Mouse (Mus musculus) gastrocnemius, postnatal 25 days (tissue): ENCODE data around the gene Olfr1344. TPM values are rescaled to one million over a fixed set of nuclear protein-coding genes. Genes with fewer than 3 reads are reported as not detected.
A peak's percentile ranks its signal among the peaks of the same experiment; 100 is the strongest.
"Not testable (repeated sequence)": the region's sequence is repeated elsewhere in the genome, so short reads cannot be mapped to it uniquely, and the experiment has no call there.

Source experiments
- DNase-seq: peaks from one replicate; pipeline ENCODE4 v3.0.0; 2022
- long read RNA-seq, 2 experiments: library from polyadenylated mRNA; stranded (forward); transcript quantifications; one replicate each; pipeline ENCODE4 v2.0.0; 2021
- total RNA-seq, 2 experiments: library from RNA; stranded (reverse); gene quantifications; 1 replicate in 1 of 2; 2 replicates in 1 of 2; pipeline ENCODE4 v1.2.3; 2021

The Olfr1344 gene
- not detected for total RNA-seq
- long read RNA-seq, experiment 1: 0 reads
- long read RNA-seq, experiment 2: 0 reads

DNA sequence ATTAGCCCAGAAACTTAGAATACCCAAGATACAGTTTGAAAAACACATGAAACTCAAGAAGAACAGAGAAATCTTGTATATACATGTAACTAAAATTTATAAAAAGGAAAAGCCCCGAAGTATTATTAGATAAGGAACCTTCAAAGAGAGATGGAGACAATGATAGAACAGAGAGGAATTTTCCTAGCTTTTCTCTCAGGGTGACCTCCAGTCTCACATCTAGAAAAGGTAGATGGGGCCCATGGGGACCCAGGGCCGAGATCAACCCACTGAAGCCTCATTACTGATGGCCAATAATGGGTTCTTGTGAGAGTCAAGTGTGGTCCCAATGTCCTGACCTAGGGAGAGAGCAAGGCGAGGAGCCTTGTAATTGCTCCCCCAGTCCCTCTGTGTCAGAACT lies at the start of gene Olfr1344:
Gene Olfr1344, plus strand, starts transcription at position 301 of the 400 bp plus-strand sequence.
- no peak for DNase-seq

- no peak for DNase-seq
These were observed 49.5 kb upstream of the Olfr1344 start for GRCm38 (mm10) chr7:6388971-6389370.

DNA sequence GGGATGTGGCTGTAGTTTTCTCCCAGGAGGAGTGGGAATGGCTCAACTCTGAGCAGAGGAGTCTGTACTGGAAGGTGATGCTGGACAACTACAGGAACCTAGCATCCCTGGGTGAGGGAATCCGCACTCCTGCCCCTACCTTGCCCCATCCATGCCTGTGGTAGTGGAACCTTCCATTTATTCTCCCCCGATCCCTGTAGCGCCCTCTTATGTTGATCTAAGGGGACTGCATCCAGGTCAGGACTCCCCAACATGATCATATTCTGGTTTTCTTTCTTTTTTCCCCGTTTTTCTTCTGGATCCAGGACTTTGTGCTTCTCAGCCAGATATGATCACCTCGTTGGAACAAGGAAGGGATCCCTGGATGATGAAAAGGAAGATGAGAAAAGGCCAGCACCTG lies 49.0 kb upstream of the Olfr1344 start:
- no peak for DNase-seq

GRCm38 (mm10) chr7:6397996-6398975 lies 40.2 kb upstream of the Olfr1344 start, which contains the start of gene Smim17:
Smim17 (plus strand) TSS chr7:6398715.
- peak; percentile 17 for DNase-seq

GRCm38 (mm10) chr7:6410043-6410442 lies 28.4 kb upstream of the Olfr1344 start, which contains the start of gene Gm20715:
Gm20715 (plus strand) TSS chr7:6410277.
- peak; percentile 79 for DNase-seq

DNA sequence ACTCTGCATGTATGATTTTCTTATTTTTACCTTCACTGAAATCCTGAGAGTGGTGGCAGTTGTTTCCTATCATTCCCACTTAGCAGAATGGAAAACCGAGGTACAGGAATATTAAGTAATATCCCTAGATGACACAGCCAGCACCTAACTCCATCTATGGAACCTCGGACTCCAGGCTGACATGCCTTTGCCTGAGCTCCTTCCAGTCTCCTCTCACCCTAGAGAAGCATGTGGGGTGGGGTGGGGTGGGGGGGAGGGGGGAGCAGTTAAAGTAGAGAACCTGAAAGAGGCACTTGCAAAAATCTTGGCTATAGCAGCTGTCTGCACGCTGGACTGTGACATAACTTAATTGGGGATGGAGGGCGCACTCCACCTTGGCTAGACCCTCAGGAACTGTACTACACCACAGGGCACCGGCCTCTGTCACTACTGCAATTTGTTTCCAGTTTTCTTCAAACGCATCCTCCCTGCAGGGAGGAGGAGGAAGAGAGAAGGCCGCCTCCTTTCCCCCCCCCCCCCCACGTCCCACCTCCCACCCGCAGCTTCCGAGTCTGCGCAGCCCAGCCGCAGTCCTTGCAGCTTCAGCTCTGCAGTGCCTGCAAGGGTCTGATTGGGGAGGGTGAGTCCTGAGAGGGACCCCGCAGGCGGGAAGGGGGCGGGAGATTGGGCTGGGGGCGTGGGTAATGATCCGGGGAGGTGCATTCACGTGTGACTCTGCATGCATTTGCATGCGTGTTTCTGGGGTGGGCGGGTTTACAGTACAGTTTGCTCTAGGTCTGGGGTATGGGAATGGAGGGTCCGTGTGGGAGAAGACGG lies 23.7 kb upstream of the Olfr1344 start:
- no peak for DNase-seq

GRCm38 (mm10) chr7:6415442-6415787 lies 23.1 kb upstream of the Olfr1344 start:
- DNase-seq: no peak

DNA sequence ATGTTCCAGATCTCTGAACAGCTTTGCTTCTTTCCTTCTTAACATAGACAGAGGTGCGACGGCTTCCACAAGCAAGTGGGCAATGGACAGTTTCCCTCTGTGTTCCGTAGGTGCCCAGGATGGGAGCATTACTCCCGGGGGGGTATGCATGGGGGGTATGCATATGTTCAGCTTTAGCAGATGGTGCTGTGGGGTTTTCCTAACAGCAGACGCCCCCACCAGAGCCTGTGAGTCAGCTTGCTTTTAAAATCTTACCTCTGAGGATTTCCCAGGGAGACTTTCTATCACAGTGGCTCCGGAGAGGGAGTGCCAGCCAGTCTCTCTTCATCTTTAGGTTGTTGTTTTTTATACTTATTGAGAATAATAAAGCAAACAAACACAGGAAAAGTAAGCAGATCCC lies 18.6 kb upstream of the Olfr1344 start:
- no peak for DNase-seq

DNA sequence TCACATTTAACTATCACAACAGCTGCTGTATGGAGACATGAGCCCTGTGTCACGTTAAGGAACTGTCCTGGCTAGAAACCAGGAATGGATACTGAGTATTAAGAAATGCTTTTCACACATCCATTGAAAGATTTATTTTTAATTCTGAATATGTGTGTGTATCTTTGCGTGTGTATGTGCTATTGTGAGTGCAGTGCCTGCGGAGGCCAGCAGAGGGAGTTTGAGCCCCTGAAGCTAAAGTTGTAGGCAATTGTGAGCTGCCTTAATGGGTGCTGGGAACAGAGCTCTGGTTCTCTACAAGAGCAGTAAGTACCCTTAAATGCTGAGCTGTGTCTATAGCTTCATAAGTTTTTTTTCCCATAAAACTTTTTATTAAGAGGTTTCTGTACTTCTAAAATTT lies 9.1 kb upstream of the Olfr1344 start:
- no peak for DNase-seq

DNA sequence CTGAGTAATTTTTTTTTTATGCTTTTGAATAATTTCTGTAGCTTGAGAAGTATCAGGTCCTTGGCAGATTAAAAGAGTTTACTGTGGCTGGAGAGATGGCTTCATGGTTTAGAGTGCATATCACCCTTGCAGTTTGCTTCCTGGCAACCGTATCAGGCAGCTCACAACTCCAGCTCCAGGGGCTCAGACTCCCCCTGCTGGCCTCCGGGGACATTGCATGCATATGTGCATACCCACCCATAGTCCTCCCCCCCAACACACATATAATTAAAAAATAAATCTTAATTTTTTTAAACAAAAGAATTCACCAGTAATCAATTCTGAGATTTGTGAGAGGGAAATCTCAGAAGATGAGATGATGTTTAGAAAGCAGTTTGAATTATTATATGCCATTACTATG lies 8.1 kb upstream of the Olfr1344 start:
- no peak for DNase-seq

DNA sequence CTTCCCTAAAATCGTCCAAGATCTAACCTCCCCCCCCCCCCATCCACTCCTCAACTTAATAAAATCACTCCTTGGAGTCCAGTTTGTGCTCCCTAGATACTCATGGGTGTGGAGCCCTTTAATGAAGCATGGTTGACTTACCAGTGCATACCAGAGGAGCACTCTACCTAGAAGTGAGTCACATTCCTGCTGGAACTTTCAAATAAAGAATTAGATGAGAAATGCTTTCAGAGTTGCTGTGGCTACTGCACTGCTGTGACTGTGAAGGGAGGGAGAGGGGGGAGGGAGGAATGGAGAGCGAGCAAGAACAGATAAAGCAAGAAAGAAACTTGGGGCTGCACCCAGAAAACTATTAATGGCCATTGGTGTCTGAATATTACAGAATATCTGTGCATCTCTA lies 2.7 kb downstream of the Olfr1344 start:
- DNase-seq: no peak

DNA sequence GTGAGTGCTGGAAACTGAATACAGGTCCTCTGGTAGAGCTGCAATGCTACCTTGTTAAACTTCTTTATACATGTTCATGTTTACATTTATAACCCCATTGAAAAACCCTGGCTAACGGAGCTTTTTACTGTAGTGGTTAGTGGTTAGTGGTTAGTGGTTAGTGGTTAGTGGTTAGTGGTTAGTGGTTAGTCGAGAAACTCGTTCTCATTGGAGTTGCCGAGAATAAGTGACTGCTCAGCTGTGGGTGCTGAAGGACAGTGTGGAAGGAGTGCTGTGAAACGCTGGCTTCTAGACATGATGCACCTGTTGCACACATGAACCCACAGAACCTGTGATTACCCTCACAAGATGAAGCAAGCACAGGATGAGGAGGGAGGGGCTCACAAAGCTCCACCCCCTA lies 9.3 kb downstream of the Olfr1344 start:
- DNase-seq: no peak

- no peak for DNase-seq
These were observed 17.4 kb downstream of the Olfr1344 start, which contains the start of gene Olfr1336 for GRCm38 (mm10) chr7:6455868-6456267. Olfr1336 (plus strand) TSS chr7:6456168.

- DNase-seq: no peak
These were observed 17.9 kb downstream of the Olfr1344 start for GRCm38 (mm10) chr7:6456399-6456798.

GRCm38 (mm10) chr7:6466951-6467350 lies 28.5 kb downstream of the Olfr1344 start, which contains the start of gene Olfr1346:
Olfr1346 (plus strand) TSS chr7:6467101.
- DNase-seq: no peak

GRCm38 (mm10) chr7:6477633-6478032 lies 39.1 kb downstream of the Olfr1344 start:
- DNase-seq: not testable (repeated sequence)

GRCm38 (mm10) chr7:6486841-6487240 lies 48.4 kb downstream of the Olfr1344 start, which contains the start of gene Olfr5:
Olfr5 (minus strand) TSS chr7:6486941.
- DNase-seq: no peak

Other genes starting within 250 kb of the Olfr1344 start
- not detected for gene Galp, start 241.6 kb upstream of the Olfr1344 start, total RNA-seq
- not detected for gene Zscan5b, start 216.4 kb upstream of the Olfr1344 start, total RNA-seq
- not detected for gene Epp13, start 186.0 kb upstream of the Olfr1344 start, total RNA-seq
- gene Zfp667, start 152.1 kb upstream of the Olfr1344 start, total RNA-seq: 1 to 10 TPM; 2.7 to 3.8 TPM
- 1 to 10 TPM in 1 of 2 experiments, under 1 TPM in 1; 0.41 to 1.0 TPM for gene Zfp583, start 107.4 kb upstream of the Olfr1344 start, total RNA-seq
- gene Gm3854, start 94.9 kb upstream of the Olfr1344 start, total RNA-seq: under 1 TPM; 0.16 to 0.23 TPM
- gene Zfp78, start 75.4 kb upstream of the Olfr1344 start, total RNA-seq: 1 to 10 TPM; 1.4 to 2.0 TPM
- gene Zfp28, start 55.4 kb upstream of the Olfr1344 start, total RNA-seq: 1 to 10 TPM; 1.1 to 1.9 TPM
- under 1 TPM; 0.31 to 0.46 TPM for gene Smim17, start 40.0 kb upstream of the Olfr1344 start, total RNA-seq
- gene Gm20715, start 28.4 kb upstream of the Olfr1344 start, total RNA-seq: not detected
- gene Olfr1336, start 17.5 kb downstream of the Olfr1344 start, total RNA-seq: not detected
- gene Olfr1346, start 28.4 kb downstream of the Olfr1344 start, total RNA-seq: not detected
- not detected for gene Olfr5, start 48.3 kb downstream of the Olfr1344 start, total RNA-seq
- gene Olfr1347, start 61.1 kb downstream of the Olfr1344 start, total RNA-seq: not detected
- not detected for gene Olfr1348, start 70.1 kb downstream of the Olfr1344 start, total RNA-seq
- gene Olfr1349, start 84.3 kb downstream of the Olfr1344 start, total RNA-seq: not detected
- not detected for gene Olfr1350, start 126.2 kb downstream of the Olfr1344 start, total RNA-seq